Mouse (Mus musculus) activated CD4-positive, CD25-positive, alpha-beta regulatory T cell, adult 4 months (primary cell): ENCODE measurements around the gene Krt35. TPM values are rescaled to one million over a fixed set of nuclear protein-coding genes. Genes with fewer than 3 reads are reported as not detected.

Source experiments
- ATAC-seq: one replicate; pipeline ENCODE4 v1.8.0; 2017
- polyA plus RNA-seq, 2 experiments: library from polyadenylated mRNA; unstranded; fragments of 100-300 nt; shearing (Covaris generic); gene quantifications; one replicate each; pipeline ENCODE4 v1.2.1; 2017

Krt35 gene
- not detected for polyA plus RNA-seq

- ATAC-seq = no peak
Measured at GRCm38 (mm10) chr11:100096141-100096540, at the start of gene Krt35. Krt35 (minus strand) TSS chr11:100096241.

- ATAC-seq = no peak
Measured at GRCm38 (mm10) chr11:100145104-100145503, 49.1 kb upstream of the Krt35 start.

- no peak for ATAC-seq
Measured at GRCm38 (mm10) chr11:100140966-100141365, 44.9 kb upstream of the Krt35 start.

GRCm38 (mm10) chr11:100139391-100139790 is 43.4 kb upstream of the Krt35 start:
- ATAC-seq = no peak

GRCm38 (mm10) chr11:100138809-100139208 is 42.8 kb upstream of the Krt35 start:
- ATAC-seq = no peak

- ATAC-seq = no peak
Measured at GRCm38 (mm10) chr11:100137693-100138092, 41.7 kb upstream of the Krt35 start.

GRCm38 (mm10) chr11:100136559-100136958 is 40.5 kb upstream of the Krt35 start:
- ATAC-seq = no peak

GRCm38 (mm10) chr11:100135731-100136130 is 39.7 kb upstream of the Krt35 start, which contains the start of gene Krt15:
Krt15 (minus strand) TSS chr11:100135928.
- ATAC-seq = no peak

- ATAC-seq = no peak
Measured at GRCm38 (mm10) chr11:100124901-100125300, 28.9 kb upstream of the Krt35 start.

GRCm38 (mm10) chr11:100121466-100121865 is 25.4 kb upstream of the Krt35 start, which contains the start of gene Krt13:
Krt13 (minus strand) TSS chr11:100121566.
- no peak for ATAC-seq

- ATAC-seq = no peak
Measured at GRCm38 (mm10) chr11:100120331-100120730, 24.3 kb upstream of the Krt35 start.

GRCm38 (mm10) chr11:100113742-100114029 is 17.6 kb upstream of the Krt35 start:
- ATAC-seq = no peak

- no peak for ATAC-seq
Measured at GRCm38 (mm10) chr11:100112935-100113741, 17.1 kb upstream of the Krt35 start.

GRCm38 (mm10) chr11:100105576-100106122 is 9.6 kb upstream of the Krt35 start, which contains the start of gene Krt36:
Krt36 (minus strand) TSS chr11:100105626.
- ATAC-seq = no peak

GRCm38 (mm10) chr11:100102693-100103429 is 6.8 kb upstream of the Krt35 start:
- ATAC-seq = no peak

- ATAC-seq = no peak
Measured at GRCm38 (mm10) chr11:100100391-100100790, 4.3 kb upstream of the Krt35 start.

GRCm38 (mm10) chr11:100097819-100098218 is 1.8 kb upstream of the Krt35 start:
- no peak for ATAC-seq

GRCm38 (mm10) chr11:100088378-100089025 is 7.5 kb downstream of the Krt35 start:
- ATAC-seq = no peak

- no peak for ATAC-seq
Measured at GRCm38 (mm10) chr11:100087861-100088260, 8.2 kb downstream of the Krt35 start, which contains the start of gene Krt32. Krt32 (minus strand) TSS chr11:100088226.

- ATAC-seq = no peak
Measured at GRCm38 (mm10) chr11:100073873-100074272, 22.2 kb downstream of the Krt35 start.

GRCm38 (mm10) chr11:100067293-100068036 is 28.6 kb downstream of the Krt35 start:
- ATAC-seq = no peak
